13 mouse cellular contexts compared by ENCODE assay signal in genomic region chr7:40275658-40276057, GRCm38 (mm10).
DNase-seq lines count a peak whose midpoint lies in the region; ATAC-seq lines count a peak whose summit lies in the region.
"Had no signal": no experiment of that assay in that cellular context is flagged by ENCODE, and none has a peak within 500 bp of the region (broad histone marks: within the 10 kb centered on the region; RNA-seq: fewer than 3 reads in every experiment).

No protein-coding gene starts in this region.

- H3K27me3 ChIP-seq in neural tube, embryonic 11.5 days (ENCODE audit: control insufficient read depth, insufficient read depth, low read length), result no peaks in the 10 kb centered on the region
- H3K27me3 ChIP-seq in embryonic facial prominence, embryonic 12.5 days, result no peaks in the 10 kb centered on the region
- no peaks in the 10 kb centered on the region for H3K27me3 ChIP-seq in hindbrain, embryonic 15.5 days
- peaks cover 3% of the 10 kb centered on the region; the same call in 1 of the 2 replicates for H3K27me3 ChIP-seq in midbrain, embryonic 15.5 days (replicated peaks)
- H3K27me3 ChIP-seq: lung, embryonic 15.5 days; stomach, embryonic 15.5 days had no signal

- H3K27ac ChIP-seq in neural tube, embryonic 11.5 days (ENCODE audit: low read depth, low read length), result no peak overlapping the region
- 0 out of 2 replicates have a peak overlapping the region, but pooled peaks have one; percentile 17 for H3K27ac ChIP-seq in embryonic facial prominence, embryonic 12.5 days
- H3K27ac ChIP-seq in hindbrain, embryonic 15.5 days (replicated peaks), result no peak overlapping the region
- no peak overlapping the region for H3K27ac ChIP-seq in midbrain, embryonic 15.5 days
- H3K27ac ChIP-seq: lung, embryonic 15.5 days; stomach, embryonic 15.5 days had no signal

- 41% methylated on average over 4 of the region's 4 CpGs for whole genome bisulfite sequencing in neural tube, embryonic 11.5 days
- 15% methylated on average over 4 of the region's 4 CpGs for WGBS in embryonic facial prominence, embryonic 12.5 days
- WGBS in hindbrain, embryonic 15.5 days, result 12% methylated on average over 4 of the region's 4 CpGs
- WGBS in midbrain, embryonic 15.5 days, result 8% methylated on average over 4 of the region's 4 CpGs

- peak; percentile 23 for DNase-seq in neural tube, embryonic 11.5 days (ENCODE audit: low spot score)
- DNase-seq in neural tube, embryonic 10.5 days (ENCODE audit: extremely low spot score, low spot score), result no peak
- DNase-seq in right cerebral cortex, adult 2 months (ENCODE audit: low spot score in 2 of 2), result no peak
- DNase-seq in ovary, adult 18-20 months (ENCODE audit: low spot score), result no peak
- no peak for DNase-seq in urinary bladder, postnatal 36 days (ENCODE audit: low spot score in 2 of 2)
- DNase-seq: thymus, postnatal 36 days had no signal

- ATAC-seq in neural tube, embryonic 11.5 days (ENCODE audit: insufficient read depth, low FRiP score, low TSS enrichment), result peak; percentile 28; the same call in 1 of the 2 replicates
- ATAC-seq in embryonic facial prominence, embryonic 12.5 days (ENCODE audit: insufficient number of reproducible peaks, insufficient read depth, low FRiP score, low TSS enrichment), result 0 out of 2 replicates have a peak, but pooled peaks have one; percentile 57
- peak; percentile 53; the same call in 1 of the 2 replicates for ATAC-seq in hindbrain, embryonic 15.5 days (ENCODE audit: low FRiP score, low read depth)
- ATAC-seq in midbrain, embryonic 15.5 days (replicated peaks), result peak; percentile 56
- ATAC-seq: intestine, postnatal 0 days had no signal

- no peak overlapping the region for H3K4me2 ChIP-seq in neural tube, embryonic 11.5 days (ENCODE audit: low read depth)
- H3K4me2 ChIP-seq in embryonic facial prominence, embryonic 12.5 days (replicated peaks), result no peak overlapping the region
- no peak overlapping the region for H3K4me2 ChIP-seq in hindbrain, embryonic 15.5 days
- H3K4me2 ChIP-seq in midbrain, embryonic 15.5 days, result no peak overlapping the region
- H3K4me2 ChIP-seq: liver, embryonic 11.5 days; lung, embryonic 15.5 days; stomach, embryonic 15.5 days had no signal

- H3K4me3 ChIP-seq in neural tube, embryonic 11.5 days (ENCODE audit: low read depth, low read length), result no peak overlapping the region
- no peak overlapping the region for H3K4me3 ChIP-seq in embryonic facial prominence, embryonic 12.5 days
- no peak overlapping the region for H3K4me3 ChIP-seq in hindbrain, embryonic 15.5 days
- H3K4me3 ChIP-seq in midbrain, embryonic 15.5 days, result no peak overlapping the region
- H3K4me3 ChIP-seq: lung, embryonic 15.5 days; stomach, embryonic 15.5 days had no signal

- no peaks in the 10 kb centered on the region for H3K4me1 ChIP-seq in neural tube, embryonic 11.5 days (ENCODE audit: control insufficient read depth, insufficient read depth, low read length)
- H3K4me1 ChIP-seq in embryonic facial prominence, embryonic 12.5 days, result peaks cover 16% of the 10 kb centered on the region
- peaks cover 12% of the 10 kb centered on the region for H3K4me1 ChIP-seq in hindbrain, embryonic 15.5 days (replicated peaks)
- peaks cover 12% of the 10 kb centered on the region for H3K4me1 ChIP-seq in midbrain, embryonic 15.5 days
- H3K4me1 ChIP-seq: lung, embryonic 15.5 days; stomach, embryonic 15.5 days had no signal

- H3K9me3 ChIP-seq in neural tube, embryonic 11.5 days (ENCODE audit: control insufficient read depth, low read length), result no peaks in the 10 kb centered on the region
- H3K9me3 ChIP-seq in embryonic facial prominence, embryonic 12.5 days, result no peaks in the 10 kb centered on the region
- no peaks in the 10 kb centered on the region for H3K9me3 ChIP-seq in hindbrain, embryonic 15.5 days
- no peaks in the 10 kb centered on the region for H3K9me3 ChIP-seq in midbrain, embryonic 15.5 days
- H3K9me3 ChIP-seq: lung, embryonic 15.5 days; stomach, embryonic 15.5 days had no signal

- H3K36me3 ChIP-seq in neural tube, embryonic 11.5 days (ENCODE audit: control insufficient read depth, insufficient read depth, low read length), result no peaks in the 10 kb centered on the region
- no peaks in the 10 kb centered on the region for H3K36me3 ChIP-seq in embryonic facial prominence, embryonic 12.5 days
- H3K36me3 ChIP-seq in hindbrain, embryonic 15.5 days, result no peaks in the 10 kb centered on the region
- no peaks in the 10 kb centered on the region for H3K36me3 ChIP-seq in midbrain, embryonic 15.5 days (replicated peaks)
- H3K36me3 ChIP-seq: lung, embryonic 15.5 days; stomach, embryonic 15.5 days had no signal

- H3K9ac ChIP-seq in neural tube, embryonic 11.5 days (ENCODE audit: low read length), result no peak overlapping the region
- peak overlapping the region; percentile 15; the same call in 1 of the 2 replicates for H3K9ac ChIP-seq in embryonic facial prominence, embryonic 12.5 days
- no peak overlapping the region for H3K9ac ChIP-seq in hindbrain, embryonic 15.5 days
- no peak overlapping the region for H3K9ac ChIP-seq in midbrain, embryonic 15.5 days
- H3K9ac ChIP-seq: lung, embryonic 15.5 days; stomach, embryonic 15.5 days had no signal
